8 mouse cellular contexts compared by ENCODE assay signal in the genomic region with DNA sequence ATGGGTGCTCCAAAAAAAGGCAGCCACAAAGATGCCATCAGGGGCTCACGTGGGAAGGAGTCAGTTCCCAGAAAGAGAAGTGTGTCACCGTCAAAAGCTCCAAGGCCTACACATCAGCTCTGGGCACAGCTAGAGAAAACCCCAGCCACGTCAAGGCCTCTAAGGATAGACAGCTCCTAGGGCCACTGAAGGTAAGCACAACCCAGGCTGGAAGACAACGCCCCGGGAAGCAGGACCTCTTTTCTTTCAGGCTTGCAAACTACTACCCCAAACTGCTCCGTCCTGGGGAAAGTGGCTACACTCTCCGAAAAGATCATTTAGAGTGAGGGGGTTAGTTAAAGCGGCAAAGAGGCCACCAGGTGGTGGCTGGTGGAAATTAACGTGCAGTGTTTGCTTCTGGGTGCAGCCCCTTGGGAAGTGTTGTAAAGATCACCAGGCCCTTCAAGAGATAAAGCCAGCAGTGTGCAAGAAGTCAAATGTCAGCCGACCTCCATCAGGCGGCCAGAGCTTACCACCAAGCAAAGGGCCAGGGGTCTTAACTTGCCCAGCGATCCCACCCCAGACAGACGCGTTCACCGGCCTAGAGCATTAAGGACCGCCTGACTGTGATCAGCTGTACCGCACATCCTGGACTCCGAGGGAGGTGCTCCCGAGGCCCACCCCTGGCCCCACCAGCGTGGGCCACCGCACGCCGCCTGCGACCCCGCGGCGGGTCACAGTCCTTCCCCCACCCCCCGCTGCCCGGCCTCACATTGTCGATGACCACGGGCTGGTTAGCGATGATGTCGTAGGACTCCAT. TPM values are rescaled to one million over a fixed set of nuclear protein-coding genes. Genes with fewer than 3 reads are reported as not detected.
DNase-seq lines count a peak whose midpoint lies in the region; ATAC-seq and TF ChIP-seq lines count a peak whose summit lies in the region.

No protein-coding gene starts in this region.

- peaks cover 12% of the 10 kb centered on the region for H3K4me1 ChIP-seq in heart, postnatal 0 days (ENCODE audit: control insufficient read depth, insufficient read depth)

- no peaks in the 10 kb centered on the region for H3K9me3 ChIP-seq in heart, postnatal 0 days (replicated peaks; ENCODE audit: control insufficient read depth, low read length)

- under 1% methylated on average over 33 of the region's 33 CpGs for WGBS in heart, postnatal 0 days
- WGBS in macrophage (ENCODE audit: missing documents) = 0% methylated on average over 33 of the region's 33 CpGs

- TF ChIP-seq CTCF in Patski (IDR thresholded peaks at IDR 0.05) = no peak
- peak; percentile 45 for TF ChIP-seq CTCF in heart, postnatal 0 days (IDR thresholded peaks at IDR 0.05; ENCODE audit: low read depth)

- H3K79me2 ChIP-seq in macrophage (ENCODE audit: inconsistent target) = peaks cover 29% of the 10 kb centered on the region

- H3K4me3 ChIP-seq in heart, postnatal 0 days (ENCODE audit: low read depth, low read length) = peak overlapping the region; percentile 94
- peak overlapping the region; percentile 89 for H3K4me3 ChIP-seq in macrophage (ENCODE audit: inconsistent target)

- H3K9ac ChIP-seq in heart, postnatal 0 days (replicated peaks; ENCODE audit: low read depth, low read length) = peak overlapping the region; percentile 89

- CTCF ChIA-PET in Patski (lab: Charles Lee) = interaction anchor here (0.7 to 2.3 kb wide), 5 partner anchors 10 to 162 kb away, joined by 3 to 5 read pairs (median 3); a partner anchor contains a TSS

- TF ChIP-seq EP300 in heart, postnatal 0 days (IDR thresholded peaks at IDR 0.05; ENCODE audit: low read depth) = no peak

- peak overlapping the region; percentile 86 for H3K4me2 ChIP-seq in heart, postnatal 0 days (ENCODE audit: low read depth, low read length)

- DNase-seq in gastrocnemius, adult 18-20 months (ENCODE audit: low spot score) = peak; percentile 24
- no peak for DNase-seq in gastrocnemius, postnatal 25 days
- DNase-seq in Patski (ENCODE audit: low read depth, low spot score) = no peak
- peak; percentile 17 for DNase-seq in embryo, embryonic 11.5 days (ENCODE audit: low read depth, low spot score)
- DNase-seq in heart, postnatal 0 days (ENCODE audit: low spot score) = peak; percentile 48
- DNase-seq in kidney, postnatal 36 days = peak; percentile 31 to 56
- peak; percentile 34 to 69 for DNase-seq in spleen, postnatal 4 days (ENCODE audit: low spot score in 2 of 2)

- in situ Hi-C loops in Patski (cut with MboI; ENCODE audit: low pct_unique_long_range_greater_than_20kb) = no loop called here

- peak; percentile 41 for ATAC-seq in Patski
- peak; percentile 50 for ATAC-seq in heart, postnatal 0 days (ENCODE audit: insufficient read depth, low read depth)

- H3K27ac ChIP-seq in heart, postnatal 0 days (ENCODE audit: low read depth) = peak overlapping the region; percentile 81
- peak overlapping the region; percentile 59 for H3K27ac ChIP-seq in macrophage

- POLR2A ChIA-PET in Patski (lab: Charles Lee) = interaction anchor here (1.0 to 2.8 kb wide), 3 partner anchors 15 to 152 kb away, joined by 3 to 8 read pairs (median 5); a partner anchor contains a TSS

- H3K27me3 ChIP-seq in Patski = no peaks in the 10 kb centered on the region
- no peaks in the 10 kb centered on the region for H3K27me3 ChIP-seq in heart, postnatal 0 days (ENCODE audit: control insufficient read depth, insufficient read depth, low read length)

- H3K36me3 ChIP-seq in heart, postnatal 0 days (replicated peaks; ENCODE audit: control insufficient read depth, insufficient read depth, low read length) = peaks cover 32% of the 10 kb centered on the region
- peaks cover 22% of the 10 kb centered on the region for H3K36me3 ChIP-seq in macrophage (ENCODE audit: inconsistent target)

RNA-seq across cellular contexts. Expression of a gene that starts 0.7 kb away (rescaled TPM):
- total RNA-seq in gastrocnemius, adult 18-20 months (2021) = 1 to 10 TPM in 1 of 2 experiments, under 1 TPM in 1; 0.66 to 1.2 TPM
- total RNA-seq in gastrocnemius, postnatal 25 days (2021) = 1 to 10 TPM in 1 of 2 experiments, not detected in 1; 1.1 TPM
- polyA plus RNA-seq in Patski (2021) (0.23 TPM), macrophage (2018) (not detected in 3 replicates)
- total RNA-seq in heart, postnatal 0 days (2014; rRNA removed; ENCODE audit: low replicate concordance) = not detected in 2 replicates
- not detected in 2 replicates for polyA plus RNA-seq in heart, postnatal 0 days (2015; fragmentation: Nextera tagmentation; extraction: Ambion mirVana)
- 10 to 100 TPM in 2 of 26 experiments, 1 to 10 TPM in 11, under 1 TPM in 1, not detected in 12; 0.92 to 14.1 (median 4.0) TPM for total RNA-seq in macrophage (2018; cell fraction: chromatin; rRNA removed)
- total RNA-seq in macrophage (2018; cell fraction: cytosol; rRNA removed) = under 1 TPM in 11 of 26 experiments, not detected in 15; 0.09 to 0.43 (median 0.23) TPM
- 1 to 10 TPM in 12 of 26 experiments, under 1 TPM in 1, not detected in 13; 0.89 to 9.8 (median 4.0) TPM for total RNA-seq in macrophage (2018; cell fraction: nucleus; rRNA removed)

RNA-seq across cellular contexts. Expression of a gene that starts 5.0 kb away (rescaled TPM):
- 100 to 1,000 TPM; 138 to 147 TPM for total RNA-seq in gastrocnemius, adult 18-20 months (2021)
- 100 to 1,000 TPM; 141 to 179 TPM for total RNA-seq in gastrocnemius, postnatal 25 days (2021)
- 170 TPM for polyA plus RNA-seq in Patski (2021)
- 80.5 and 96.8 TPM in 2 replicates for total RNA-seq in heart, postnatal 0 days (2014; rRNA removed; ENCODE audit: low replicate concordance)
- polyA plus RNA-seq in heart, postnatal 0 days (2015; fragmentation: Nextera tagmentation; extraction: Ambion mirVana) = 67.1 and 67.5 TPM in 2 replicates
- total RNA-seq in macrophage (2018; cell fraction: chromatin; rRNA removed) = 100 to 1,000 TPM in 13 of 26 experiments, 10 to 100 TPM in 13; 50.2 to 276 (median 92.4) TPM
- 10 to 100 TPM; 19.3 to 65.5 (median 35.3) TPM for total RNA-seq in macrophage (2018; cell fraction: cytosol; rRNA removed)
- 100 to 1,000 TPM in 11 of 26 experiments, 10 to 100 TPM in 15; 27.8 to 176 (median 73.1) TPM for total RNA-seq in macrophage (2018; cell fraction: nucleus; rRNA removed)
- polyA plus RNA-seq in macrophage (2018) = 43.0 to 46.2 TPM (median 44.1 TPM) in 3 replicates

RNA-seq across cellular contexts. Expression of a gene that starts 18.0 kb away (rescaled TPM):
- total RNA-seq in gastrocnemius, adult 18-20 months (2021) = 1,000 to 10,000 TPM; 1,366 to 1,435 TPM
- 1,000 to 10,000 TPM; 1,291 to 1,333 TPM for total RNA-seq in gastrocnemius, postnatal 25 days (2021)
- polyA plus RNA-seq in Patski (2021) (483 TPM), macrophage (2018) (151 to 228 TPM (median 160 TPM) in 3 replicates)
- 1,006 and 1,233 TPM in 2 replicates for total RNA-seq in heart, postnatal 0 days (2014; rRNA removed; ENCODE audit: low replicate concordance)
- 2,595 and 2,702 TPM in 2 replicates for polyA plus RNA-seq in heart, postnatal 0 days (2015; fragmentation: Nextera tagmentation; extraction: Ambion mirVana)
- total RNA-seq in macrophage (2018; cell fraction: chromatin; rRNA removed) = 10 to 100 TPM; 15.7 to 78.9 (median 50.6) TPM
- total RNA-seq in macrophage (2018; cell fraction: cytosol; rRNA removed) = 100 to 1,000 TPM; 169 to 266 (median 209) TPM
- total RNA-seq in macrophage (2018; cell fraction: nucleus; rRNA removed) = 100 to 1,000 TPM in 2 of 26 experiments, 10 to 100 TPM in 24; 24.2 to 109 (median 64.0) TPM

RNA-seq across cellular contexts. Expression of a gene that starts 26.3 kb away (rescaled TPM):
- under 1 TPM; 0.43 to 0.59 TPM for total RNA-seq in gastrocnemius, adult 18-20 months (2021)
- total RNA-seq in gastrocnemius, postnatal 25 days (2021) = 1 to 10 TPM in 1 of 2 experiments, under 1 TPM in 1; 0.61 to 1.2 TPM
- polyA plus RNA-seq in Patski (2021) = not detected
- not detected in 2 replicates for total RNA-seq in heart, postnatal 0 days (2014; rRNA removed; ENCODE audit: low replicate concordance)
- 0.81 and 1.5 TPM in 2 replicates for polyA plus RNA-seq in heart, postnatal 0 days (2015; fragmentation: Nextera tagmentation; extraction: Ambion mirVana)
- total RNA-seq in macrophage (2018; cell fraction: chromatin; rRNA removed) = not detected
- total RNA-seq in macrophage (2018; cell fraction: cytosol; rRNA removed) = under 1 TPM in 2 of 26 experiments, not detected in 24; 0.14 to 0.15 TPM
- total RNA-seq in macrophage (2018; cell fraction: nucleus; rRNA removed) = not detected
- not detected in 3 replicates for polyA plus RNA-seq in macrophage (2018)

RNA-seq across cellular contexts. Expression of a gene that starts 52.3 kb away (rescaled TPM):
- under 1 TPM; 0.19 to 0.73 TPM for total RNA-seq in gastrocnemius, adult 18-20 months (2021)
- total RNA-seq in gastrocnemius, postnatal 25 days (2021) = under 1 TPM; 0.24 to 0.28 TPM
- 0.13 TPM for polyA plus RNA-seq in Patski (2021)
- 0.12 TPM in 1 of 2 replicates, not detected in the other for total RNA-seq in heart, postnatal 0 days (2014; rRNA removed; ENCODE audit: low replicate concordance)
- 0.08 and 0.12 TPM in 2 replicates for polyA plus RNA-seq in heart, postnatal 0 days (2015; fragmentation: Nextera tagmentation; extraction: Ambion mirVana)
- total RNA-seq in macrophage (2018; cell fraction: chromatin; rRNA removed) = 1 to 10 TPM in 6 of 26 experiments, under 1 TPM in 6, not detected in 14; 0.29 to 1.8 (median 0.94) TPM
- total RNA-seq in macrophage (2018; cell fraction: cytosol; rRNA removed) = under 1 TPM in 2 of 26 experiments, not detected in 24; 0.07 to 0.12 TPM
- 1 to 10 TPM in 2 of 26 experiments, under 1 TPM in 6, not detected in 18; 0.35 to 1.3 (median 0.88) TPM for total RNA-seq in macrophage (2018; cell fraction: nucleus; rRNA removed)
- not detected in 3 replicates for polyA plus RNA-seq in macrophage (2018)

Comparison
In these comparisons a context has a peak if more than half of its experiments do, and no peak if none do; other contexts are left out.
1. DNase-seq: peak in gastrocnemius, adult 18-20 months (single experiment), embryo, embryonic 11.5 days (single experiment), heart, postnatal 0 days (single experiment), kidney, postnatal 36 days (2 of 2) and spleen, postnatal 4 days (2 of 2); none in gastrocnemius, postnatal 25 days (single experiment) and Patski (single experiment).